19 mouse cellular contexts compared by ENCODE assay signal in genomic region chr10:77387558-77387957, GRCm38 (mm10).
"Had no signal": no experiment of that assay in that cellular context is flagged by ENCODE, and none has a peak within 500 bp of the region (broad histone marks: within the 10 kb centered on the region; RNA-seq: fewer than 3 reads in every experiment).

No protein-coding gene starts in this region.

- H3K36me3 ChIP-seq: midbrain, embryonic 10.5 days; midbrain, embryonic 12.5 days; neural tube, embryonic 13.5 days; neural tube, embryonic 15.5 days had no signal

- H3K27me3 ChIP-seq: midbrain, embryonic 12.5 days; neural tube, embryonic 13.5 days; neural tube, embryonic 15.5 days had no signal

- H3K27ac ChIP-seq: midbrain, embryonic 10.5 days; midbrain, embryonic 12.5 days; neural tube, embryonic 13.5 days; neural tube, embryonic 15.5 days had no signal

- H3K4me2 ChIP-seq: lung, embryonic 14.5 days; midbrain, embryonic 12.5 days; neural tube, embryonic 13.5 days; neural tube, embryonic 15.5 days had no signal

- H3K9me3 ChIP-seq: midbrain, embryonic 10.5 days; midbrain, embryonic 12.5 days; neural tube, embryonic 13.5 days; neural tube, embryonic 15.5 days had no signal

- ATAC-seq: midbrain, embryonic 16.5 days had no signal

- DNase-seq: lung, adult 18-20 months; lung, embryonic 14.5 days; lung, postnatal 10 days; lung, postnatal 4 days; midbrain, embryonic 14.5 days; retina, postnatal 1 day; right cerebral cortex, adult 18-20 months; right cerebral cortex, postnatal 25 days; right cerebral cortex, postnatal 4 days; spleen, adult 18-20 months; thymus, adult 18-20 months; thymus, postnatal 14 days; thymus, postnatal 36 days had no signal

- H3K4me3 ChIP-seq: midbrain, embryonic 10.5 days; midbrain, embryonic 12.5 days; myocyte; neural tube, embryonic 13.5 days; neural tube, embryonic 15.5 days had no signal

- H3K9ac ChIP-seq: lung, embryonic 14.5 days; midbrain, embryonic 12.5 days; neural tube, embryonic 13.5 days; neural tube, embryonic 15.5 days had no signal
